Mouse (Mus musculus): ENCODE data around the gene Stub1.
"Not testable (repeated sequence)": the region's sequence is repeated elsewhere in the genome, so short reads cannot be mapped to it uniquely, and the experiment has no call there.

Stub1 gene

DNA sequence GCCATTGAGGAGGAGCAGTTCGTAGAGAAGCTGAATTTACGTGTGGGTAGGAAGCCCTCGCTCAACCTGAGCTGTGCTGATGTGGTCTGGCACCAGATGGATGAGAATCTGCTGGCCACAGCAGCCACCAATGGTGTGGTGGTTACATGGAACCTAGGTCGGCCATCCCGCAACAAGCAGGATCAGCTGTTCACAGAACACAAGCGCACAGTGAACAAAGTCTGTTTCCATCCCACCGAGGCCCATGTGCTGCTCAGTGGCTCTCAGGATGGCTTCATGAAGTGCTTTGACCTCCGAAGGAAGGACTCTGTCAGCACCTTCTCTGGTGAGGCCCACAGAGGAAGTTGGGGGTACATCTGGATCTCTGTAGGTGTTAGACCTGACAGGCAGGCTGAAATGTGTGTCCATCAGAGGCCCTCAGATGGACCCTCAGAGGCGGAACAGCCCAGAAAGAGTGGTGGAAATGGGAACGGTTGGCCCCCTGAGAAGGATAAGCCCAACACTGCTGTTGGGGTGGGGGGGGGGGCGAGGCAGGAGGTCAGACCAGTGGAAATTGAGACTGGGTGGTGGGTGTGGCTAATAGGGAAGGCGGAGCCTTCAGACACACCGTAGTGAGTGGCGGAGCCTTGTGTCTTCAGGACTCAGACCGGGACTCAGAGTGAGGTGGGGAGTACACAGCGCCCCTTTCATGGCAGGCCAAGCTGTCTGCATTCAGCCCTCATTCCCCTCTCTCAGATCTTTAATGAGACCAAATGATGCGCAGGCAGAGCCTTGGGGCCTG lies 8.7 kb downstream of the Stub1 start:
- DNase-seq (ENCODE audit: low read depth, low spot score), result no peak

DNA sequence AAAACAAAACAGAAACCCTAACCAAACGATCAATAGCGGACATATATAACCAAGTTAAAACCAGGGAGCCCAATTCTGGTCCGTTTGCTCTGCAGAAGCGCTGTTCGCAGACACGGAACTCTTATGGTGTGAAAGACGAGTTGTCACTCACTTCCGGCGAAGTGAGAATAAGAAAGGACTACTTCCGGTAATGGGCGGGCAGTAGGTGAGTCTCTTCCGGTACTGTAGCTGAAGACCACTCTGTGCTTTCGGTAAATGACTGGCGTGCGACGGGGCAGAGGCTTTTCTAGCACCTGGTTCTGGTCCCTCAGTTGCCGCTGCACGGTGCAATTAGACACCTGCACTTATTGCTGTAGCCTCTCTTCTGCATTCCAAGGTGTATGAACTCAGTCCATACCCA lies 9.8 kb downstream of the Stub1 start, which contains the start of gene Wdr24:
Wdr24 (plus strand) TSS at position 176 of the 400 bp plus-strand sequence.
- DNase-seq (ENCODE audit: low read depth, low spot score), result peak; percentile 94

DNA sequence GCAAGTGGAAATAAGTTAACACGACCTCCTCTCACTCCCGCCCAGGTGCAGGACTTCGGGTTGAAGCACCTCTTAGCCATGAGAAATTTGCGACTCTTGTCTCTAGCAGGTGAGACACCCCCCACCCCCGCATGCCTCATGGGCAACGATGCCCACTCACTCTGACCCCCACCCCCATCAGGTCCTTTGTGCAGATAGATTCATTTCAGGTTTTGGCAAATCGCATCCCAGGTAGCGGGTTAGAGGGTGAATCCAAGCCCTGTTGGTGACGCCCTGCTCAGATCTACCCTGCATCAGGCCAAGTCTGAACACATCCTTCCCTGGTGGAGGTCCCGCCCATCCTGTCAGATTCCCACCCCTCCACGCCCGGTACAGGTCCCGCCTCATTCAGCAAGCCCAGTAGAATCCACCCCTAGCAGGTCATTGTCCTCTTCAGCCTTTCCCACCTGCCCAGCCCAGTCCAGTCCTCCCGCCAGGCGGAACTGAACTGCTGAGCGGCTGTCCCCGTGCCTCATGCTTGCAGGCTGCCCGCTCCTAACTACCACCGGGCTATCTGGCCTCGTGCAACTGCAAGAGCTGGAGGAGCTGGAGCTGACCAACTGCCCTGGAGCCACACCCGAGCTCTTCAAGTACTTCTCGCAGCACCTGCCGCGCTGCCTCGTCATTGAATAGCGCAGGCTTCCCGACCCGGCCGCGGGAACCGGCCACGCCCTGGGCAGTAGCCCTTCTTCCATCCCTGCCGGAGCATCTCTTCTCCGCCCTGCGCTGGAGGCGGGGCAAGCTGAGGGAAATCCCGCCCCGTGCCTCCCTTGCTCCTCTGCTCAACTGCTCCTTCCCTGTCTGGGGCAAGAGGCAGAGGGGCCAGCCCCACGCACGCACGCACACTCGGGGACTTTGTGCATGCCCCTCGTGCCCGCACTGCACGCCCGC lies 14.1 kb downstream of the Stub1 start:
- no peak for DNase-seq (ENCODE audit: low read depth, low spot score)

DNA sequence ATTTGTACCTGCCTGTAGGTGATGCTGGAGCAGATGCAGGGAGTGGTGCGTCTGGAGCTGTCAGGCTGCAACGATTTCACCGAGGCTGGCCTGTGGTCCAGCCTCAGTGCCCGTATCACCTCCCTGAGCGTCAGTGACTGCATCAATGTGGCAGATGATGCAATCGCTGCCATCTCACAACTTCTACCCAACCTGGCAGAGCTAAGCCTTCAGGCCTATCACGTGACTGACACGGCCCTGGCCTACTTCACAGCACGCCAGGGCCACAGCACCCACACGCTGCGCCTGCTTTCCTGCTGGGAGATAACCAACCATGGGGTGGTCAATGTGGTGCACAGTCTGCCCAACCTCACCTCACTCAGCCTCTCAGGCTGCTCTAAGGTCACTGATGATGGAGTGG lies 15.5 kb downstream of the Stub1 start:
- DNase-seq (ENCODE audit: low read depth, low spot score), result no peak

GRCm38 (mm10) chr17:25813471-25813870 lies 19.7 kb downstream of the Stub1 start:
- peak; percentile 90 for DNase-seq (ENCODE audit: low read depth, low spot score)

DNA sequence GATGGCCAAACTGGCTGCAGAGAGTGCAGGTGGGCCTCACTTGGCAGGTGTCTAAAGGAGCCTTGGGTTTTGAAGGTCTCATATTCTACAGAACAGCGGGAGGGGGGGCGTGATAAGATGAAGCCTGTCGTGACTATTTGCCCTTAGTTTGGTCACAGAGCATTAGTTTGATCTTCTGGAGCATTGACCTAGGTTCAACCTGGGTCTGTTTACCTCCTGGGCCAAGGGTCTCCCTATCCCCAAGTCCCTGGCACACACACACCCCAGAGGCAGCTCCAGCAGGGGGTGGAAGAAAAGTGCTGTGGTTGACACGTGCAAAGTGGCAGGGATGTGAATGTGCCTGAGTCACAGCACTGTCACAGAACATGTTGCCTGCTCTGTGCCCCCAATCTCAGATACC lies 22.3 kb downstream of the Stub1 start:
- no peak for DNase-seq (ENCODE audit: low read depth, low spot score)

DNA sequence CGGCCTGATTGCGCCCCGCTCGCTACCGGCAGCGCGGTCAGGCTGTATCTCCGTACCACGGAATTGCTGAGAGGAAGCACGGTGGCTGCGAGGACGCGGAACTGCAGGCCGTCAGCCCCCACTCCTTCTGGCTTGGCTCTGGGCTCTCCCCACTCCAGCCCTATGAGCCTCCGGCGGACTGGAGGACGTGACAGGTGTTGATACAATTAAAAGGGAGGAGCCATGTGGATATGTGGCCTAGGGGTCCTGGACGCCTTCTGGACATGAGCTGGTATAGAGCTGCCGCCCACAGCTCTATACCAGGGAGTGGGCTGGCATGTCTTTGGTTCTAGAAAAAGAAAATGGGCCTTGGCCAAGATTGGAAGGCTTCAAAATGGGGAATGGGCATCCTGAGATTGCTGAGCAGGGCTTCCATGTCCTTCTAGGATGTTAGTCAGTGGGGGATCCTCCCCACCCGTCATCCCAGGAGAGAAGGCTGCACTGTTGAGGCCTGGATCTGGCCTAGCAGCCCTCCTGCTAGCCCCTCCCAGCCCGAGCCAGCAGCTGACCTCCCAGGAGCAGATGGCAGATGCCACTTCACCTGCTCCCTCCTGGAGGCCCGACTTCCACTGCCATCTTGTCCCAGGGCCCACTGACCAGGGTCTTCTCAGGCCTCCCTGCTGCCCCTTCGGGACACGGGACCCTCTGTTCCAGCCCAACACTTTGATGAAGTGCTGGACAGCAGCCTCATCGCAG lies 23.4 kb downstream of the Stub1 start:
- DNase-seq (ENCODE audit: low read depth, low spot score), result no peak

DNA sequence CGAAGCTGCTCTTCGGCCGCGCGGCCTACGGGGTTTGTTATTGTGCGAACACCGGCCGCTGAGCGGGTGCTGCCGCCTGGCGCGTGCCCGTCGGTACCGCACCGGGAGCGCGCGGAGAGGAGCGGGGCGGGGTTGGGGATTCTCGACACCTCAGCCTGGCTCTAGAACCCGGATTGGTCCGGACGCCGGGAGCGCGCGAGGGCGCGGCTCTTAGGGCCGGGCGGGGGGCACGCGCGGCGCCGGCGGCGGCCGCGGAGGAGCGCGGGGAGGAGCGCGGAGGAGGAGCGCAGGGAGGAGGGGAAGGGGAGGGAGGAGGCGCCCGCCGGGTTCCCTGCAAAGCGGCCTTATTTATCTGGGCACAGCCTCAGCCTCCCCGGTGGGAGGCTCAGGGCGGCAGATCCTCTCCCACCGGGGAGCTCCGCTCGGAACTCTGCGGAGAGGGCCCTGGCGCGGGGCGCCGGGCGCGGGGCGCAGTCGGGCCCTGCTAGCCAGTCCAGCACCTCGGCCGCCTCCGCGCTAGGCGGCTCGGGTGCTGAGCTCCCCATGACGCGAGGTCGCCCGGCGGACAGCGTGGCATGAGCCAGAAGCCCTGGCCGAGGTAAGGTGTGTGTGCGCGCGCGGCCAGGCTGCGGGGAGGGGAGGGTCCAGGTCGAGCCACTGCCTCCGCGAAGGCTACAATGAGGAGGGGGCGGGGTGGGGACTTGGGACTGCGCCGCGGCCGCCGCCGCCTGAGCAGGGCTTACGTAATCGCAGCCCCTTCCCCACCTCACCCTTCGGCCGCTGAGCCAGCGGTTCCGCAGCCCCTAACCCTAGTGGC lies 24.2 kb downstream of the Stub1 start, which contains the start of gene Fbxl16:
Fbxl16 (plus strand) TSS at position 297 of the 817 bp plus-strand sequence.
- peak; percentile 92 for DNase-seq (ENCODE audit: low read depth, low spot score)

- DNase-seq (ENCODE audit: low read depth, low spot score), result no peak
These were observed 25.2 kb downstream of the Stub1 start for GRCm38 (mm10) chr17:25808028-25808427.

GRCm38 (mm10) chr17:25807452-25807851 lies 25.8 kb downstream of the Stub1 start:
- DNase-seq (ENCODE audit: low read depth, low spot score), result not testable (repeated sequence)

GRCm38 (mm10) chr17:25806507-25806906 lies 26.7 kb downstream of the Stub1 start:
- DNase-seq (ENCODE audit: low read depth, low spot score), result no peak

DNA sequence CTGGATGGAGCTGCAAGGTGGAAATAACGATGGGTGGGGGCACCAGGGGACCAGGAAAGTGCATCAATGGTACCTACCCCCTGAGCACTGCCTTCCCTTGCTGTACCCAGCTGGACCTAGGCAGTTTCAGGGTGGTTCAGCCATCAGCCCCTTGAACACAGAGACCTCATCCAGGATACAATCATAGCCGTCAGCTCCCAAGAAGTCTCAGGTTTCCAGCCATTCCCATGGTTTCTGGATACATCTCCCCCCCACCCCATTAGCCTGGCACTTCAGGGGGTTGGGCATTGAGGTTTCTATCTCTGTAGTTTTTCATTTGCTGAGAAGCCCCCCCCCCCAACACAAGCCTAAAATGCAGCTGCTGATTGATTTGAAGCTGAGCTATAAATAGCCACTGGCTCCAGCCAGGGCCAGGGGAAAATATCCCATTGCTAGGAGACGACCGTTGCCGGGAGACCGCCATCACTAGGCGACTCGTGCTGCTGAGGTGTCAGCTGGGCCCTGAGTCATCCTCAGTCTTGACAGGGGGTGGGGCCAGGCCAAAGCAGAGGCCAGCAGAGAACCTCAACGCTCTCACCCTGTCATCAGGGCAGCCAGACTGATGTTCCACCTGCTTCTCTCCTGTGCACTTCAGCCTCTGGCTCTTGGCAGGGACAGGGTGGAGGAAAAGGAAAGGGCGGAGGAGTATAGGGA lies 30.2 kb downstream of the Stub1 start:
- peak; percentile 86 for DNase-seq (ENCODE audit: low read depth, low spot score)

DNA sequence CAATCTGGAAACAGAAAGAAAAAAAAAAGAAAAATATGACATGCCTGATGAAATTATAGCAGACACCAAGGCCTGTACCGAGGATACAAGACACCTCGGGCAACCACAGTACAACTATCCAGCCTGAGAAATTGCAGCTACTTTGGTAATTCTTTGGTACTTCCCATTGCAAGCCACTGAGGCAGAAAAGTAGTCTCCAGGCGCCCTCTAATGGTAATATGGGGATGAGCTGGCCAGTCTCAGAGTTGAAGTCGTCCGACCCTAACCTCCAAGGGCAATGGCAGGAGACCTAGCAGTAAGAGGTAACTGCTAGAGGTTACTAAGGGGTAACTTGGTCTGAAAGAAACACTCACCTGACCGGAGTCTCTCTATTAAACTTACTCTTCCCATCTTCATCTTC lies 32.2 kb downstream of the Stub1 start:
- DNase-seq (ENCODE audit: low read depth, low spot score), result no peak

DNA sequence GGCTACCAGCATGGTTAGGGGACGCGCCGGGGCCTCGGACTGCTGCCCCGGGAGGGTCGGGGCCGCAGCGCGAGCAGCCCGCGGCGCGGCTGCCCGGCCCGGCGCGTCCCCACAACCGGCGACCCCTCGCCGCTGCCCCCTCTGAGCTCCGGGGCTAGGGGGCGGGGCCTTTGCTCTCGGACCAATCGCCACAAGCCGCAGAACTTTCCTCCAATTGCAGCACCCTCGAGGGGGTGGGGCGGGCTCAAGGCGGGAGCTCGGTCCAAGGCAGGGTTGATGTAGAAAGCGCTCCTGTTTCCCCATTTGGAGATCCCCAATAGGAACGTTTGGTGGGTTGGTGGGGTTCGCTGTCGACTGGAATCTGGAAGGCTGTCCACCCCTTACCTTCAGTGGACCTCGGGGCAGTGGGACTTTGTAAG lies 36.2 kb downstream of the Stub1 start, which contains the start of gene Metrn:
Metrn (minus strand) TSS at position 186 of the 419 bp plus-strand sequence.
- no peak for DNase-seq (ENCODE audit: low read depth, low spot score)

- DNase-seq (ENCODE audit: low read depth, low spot score), result no peak
These were observed 36.9 kb downstream of the Stub1 start for GRCm38 (mm10) chr17:25796211-25796771.

DNA sequence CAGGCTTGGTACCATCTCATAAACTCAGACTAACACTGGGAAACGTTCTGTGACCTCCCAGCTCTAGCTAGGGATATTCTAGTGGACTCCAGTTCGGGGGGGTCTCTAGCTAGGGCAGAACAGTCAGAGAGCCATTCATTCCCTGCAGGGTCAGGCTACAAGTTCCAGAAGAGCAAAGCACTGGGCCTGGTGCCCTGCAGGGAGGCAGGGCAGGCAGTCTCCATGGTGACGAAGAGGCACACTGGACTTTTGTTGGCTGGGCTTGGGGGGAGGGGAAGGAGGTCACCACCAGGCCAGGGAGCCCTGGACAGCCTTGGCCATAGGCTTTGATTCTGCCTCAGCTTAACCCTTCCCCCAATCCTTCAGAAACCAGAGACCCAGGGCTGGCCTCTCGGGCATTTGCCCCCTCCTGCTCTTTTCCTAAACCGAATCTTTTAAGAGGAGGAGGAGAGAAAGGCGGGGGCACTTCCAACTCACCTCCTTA lies 37.6 kb downstream of the Stub1 start, which contains the start of gene AC134908.4:
AC134908.4 (minus strand) TSS at position 51 of the 484 bp plus-strand sequence.
- peak; percentile 58 for DNase-seq (ENCODE audit: low read depth, low spot score)

GRCm38 (mm10) chr17:25794998-25795397 lies 38.2 kb downstream of the Stub1 start:
- DNase-seq (ENCODE audit: low read depth, low spot score), result no peak

DNA sequence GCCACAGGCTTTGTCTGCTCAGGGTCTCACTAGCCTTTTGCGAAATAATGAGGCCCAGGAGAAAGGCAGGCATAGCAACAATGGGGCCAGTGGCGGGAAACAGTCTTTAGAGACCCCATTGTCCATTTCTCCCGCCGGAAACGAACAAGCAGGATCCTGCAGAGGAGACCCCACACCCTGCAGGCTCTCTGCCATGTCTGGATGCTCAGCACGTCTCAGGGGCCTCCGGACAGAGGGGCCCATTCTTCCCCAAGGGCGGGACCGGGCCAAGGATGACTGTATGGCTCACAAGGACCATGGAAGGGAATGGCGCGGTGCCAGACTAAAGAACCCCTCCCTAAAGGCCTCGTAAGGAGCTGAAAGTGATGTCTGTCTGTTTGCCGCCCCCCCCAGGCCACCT lies 39.0 kb downstream of the Stub1 start:
- DNase-seq (ENCODE audit: low read depth, low spot score), result no peak

GRCm38 (mm10) chr17:25792615-25793014 lies 40.6 kb downstream of the Stub1 start, which contains the start of gene Fam173a:
Gene Fam173a (minus strand): TSS chr17:25792901.
- no peak for DNase-seq (ENCODE audit: low read depth, low spot score)

Measured in telencephalon, adult 2 months (tissue).